Mouse (Mus musculus) heart, adult 2 months (tissue): ENCODE measurements around the gene Popdc2. TPM values are rescaled to one million over a fixed set of nuclear protein-coding genes. Genes with fewer than 3 reads are reported as not detected.

Experiments used
- DNase-seq, 2 experiments: peaks; one replicate each; pipeline ENCODE4 v3.0.0; 2021
- H3K27ac ChIP-seq: fragments of 200-600 bp; 2 replicates; pipeline ENCODE4 v1.8.1; 2022
- H3K27me3 ChIP-seq: fragments of 200-500 bp; 2 replicates; pipeline ENCODE4 v1.6.1; 2012; ENCODE audit warnings: mild to moderate bottlenecking, low read length, inconsistent platforms, mixed read lengths; ENCODE audit not compliant: control insufficient read depth, insufficient read depth
- H3K36me3 ChIP-seq: fragments of 200-500 bp; 2 replicates; pipeline ENCODE4 v1.6.1; 2012; ENCODE audit warnings: low read length, inconsistent platforms; ENCODE audit not compliant: control insufficient read depth, insufficient read depth
- H3K4me1 ChIP-seq: fragments of 200-500 bp; 2 replicates; pipeline ENCODE4 v1.6.1; 2011; ENCODE audit warnings: low read length; ENCODE audit not compliant: control insufficient read depth, insufficient read depth
- H3K4me3 ChIP-seq: fragments of 200-600 bp; 2 replicates; pipeline ENCODE4 v1.8.1; 2022
- H3K79me2 ChIP-seq: fragments of 200-500 bp; replicated peaks from 2 replicates; pipeline ENCODE4 v1.6.1; 2012; ENCODE audit warnings: mild to moderate bottlenecking, inconsistent platforms, low read length, moderate library complexity, mixed read lengths; ENCODE audit not compliant: control insufficient read depth, insufficient read depth
- H3K9ac ChIP-seq: fragments of 200-500 bp; 2 replicates; pipeline ENCODE4 v1.6.1; 2012; ENCODE audit warnings: low read depth, mild to moderate bottlenecking, control low read depth, inconsistent platforms, low read length, mixed read lengths
- CTCF ChIP-seq: fragments of 200-600 bp; IDR thresholded peaks from 2 replicates; pipeline ENCODE4 v1.8.1; 2022; ENCODE audit warnings: antibody characterized with exemption, mild to moderate bottlenecking, moderate library complexity
- EP300 ChIP-seq: fragments of 200-500 bp; IDR thresholded peaks from 2 replicates; pipeline ENCODE4 v1.6.1; 2011; ENCODE audit warnings: low read depth, low read length, control low read depth; ENCODE audit not compliant: insufficient read depth
- POLR2A ChIP-seq: fragments of 200-500 bp; IDR thresholded peaks from 2 replicates; pipeline ENCODE4 v1.6.1; 2011; ENCODE audit warnings: mild to moderate bottlenecking, low read depth, low read length, control low read depth; ENCODE audit not compliant: insufficient read depth
- WGBS: fragments of 180-500 bp; shearing (Covaris S2); methylation state at CpG from one replicate; pipeline ENCODE4 v1.1.7; 2018; 5-methylcytosine and 5-hydroxymethylcytosine counted together
- intact Hi-C: fragments of 180-260 bp; cut with DNase I; formaldehyde crosslinking; loops from one replicate; pipeline ENCODE4 v1.15.1; 2025
- polyA plus RNA-seq: library from polyadenylated mRNA; depleted of rRNA; stranded (reverse); fragments of >200 nt; gene quantifications from 2 replicates; pipeline ENCODE4 v1.2.3, GENCODE M21; 2012
- total RNA-seq, 2 experiments: library from RNA; stranded (reverse); gene quantifications; 2 replicates each; pipeline ENCODE4 v1.2.3; 2021

The Popdc2 gene
- total and polyA plus RNA-seq, 3 experiments = 462 to 695 (median 476) TPM

DNA sequence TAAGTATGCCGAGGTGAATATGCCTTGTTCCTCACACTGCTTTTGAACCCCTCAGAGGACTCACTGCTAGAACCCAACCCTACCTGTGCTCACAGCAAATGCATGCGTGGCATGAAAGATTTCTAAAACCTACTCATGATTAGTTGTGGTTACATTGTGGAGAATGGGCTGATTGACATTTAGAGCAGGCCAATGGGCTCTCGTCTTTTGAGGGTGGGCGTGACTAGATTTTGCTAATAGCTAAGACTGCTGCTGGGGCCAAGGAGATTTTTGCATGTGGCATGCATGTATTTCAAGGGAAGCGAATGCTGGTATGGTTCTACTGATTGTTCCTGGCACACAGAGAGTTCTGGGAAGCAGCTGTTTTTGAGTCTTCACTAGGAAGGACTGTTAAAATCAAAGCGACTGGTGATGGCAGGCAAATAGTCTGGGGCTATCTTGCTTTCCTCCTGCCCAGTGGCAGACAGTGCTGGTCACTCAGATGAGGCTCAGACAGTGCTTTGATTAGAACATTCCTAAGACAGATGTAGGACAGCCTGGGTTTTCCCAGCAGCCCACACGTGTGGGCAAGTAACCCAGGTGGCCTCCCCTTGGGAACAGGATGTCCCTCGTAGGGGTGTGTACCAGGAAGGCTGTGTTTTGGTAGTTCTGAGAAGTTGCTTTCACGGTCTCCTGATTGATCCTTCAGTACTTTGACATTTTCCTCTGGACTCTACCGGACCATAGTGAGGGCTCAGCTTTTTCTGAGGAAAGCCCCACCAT is 12.6 kb downstream of the Popdc2 start:
- Histone ChIP-seq H3K4me1 (peaks cover 16% of the 10 kb centered on the region), H3K79me2 (no peaks in the 10 kb centered on the region), H3K36me3 (peaks cover 7% of the 10 kb centered on the region), H3K27ac (peak overlapping the region; percentile 49), H3K27me3 (no peaks in the 10 kb centered on the region), H3K4me3 (no peak overlapping the region), H3K9ac (no peak overlapping the region)
- no peak for TF ChIP-seq CTCF
- no peak for TF ChIP-seq EP300
- TF ChIP-seq POLR2A = no peak
- intact Hi-C loops = no loop called here
- 52% methylated on average over 10 of the region's 10 CpGs for WGBS
- DNase-seq = peak in 1 of 2 experiments; percentile 37

DNA sequence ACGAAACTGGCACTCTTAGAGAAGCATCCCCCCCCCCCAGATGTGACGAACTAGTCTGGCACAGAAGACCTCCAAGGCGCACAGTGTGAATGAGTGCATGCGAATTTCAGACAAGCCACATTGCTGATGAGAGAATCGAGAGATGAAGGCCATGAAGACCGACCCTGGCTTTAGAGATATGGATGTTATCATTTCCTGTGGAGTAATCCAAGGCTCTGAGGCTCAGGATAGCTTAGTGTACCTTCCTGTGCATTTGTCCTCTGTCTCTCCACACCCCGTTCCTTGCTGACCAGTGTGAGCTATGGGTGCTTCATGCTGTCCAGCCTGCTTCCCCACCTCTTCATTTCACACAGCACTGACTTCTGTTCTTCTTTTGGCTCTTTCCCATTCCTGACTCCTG is 13.2 kb downstream of the Popdc2 start:
- intact Hi-C loops = no loop called here
- TF ChIP-seq EP300 (no peak), CTCF (no peak), POLR2A (no peak)
- no peaks in the 10 kb centered on the region for H3K79me2 ChIP-seq
- whole genome bisulfite sequencing = 40% methylated on average over 7 of the region's 7 CpGs
- H3K36me3 ChIP-seq = peaks cover 2% of the 10 kb centered on the region
- H3K4me1 ChIP-seq = peaks cover 13% of the 10 kb centered on the region
- DNase-seq = no peak
- H3K27me3 ChIP-seq = no peaks in the 10 kb centered on the region
- no peak overlapping the region for H3K27ac ChIP-seq
- H3K9ac ChIP-seq = no peak overlapping the region
- H3K4me3 ChIP-seq = no peak overlapping the region

DNA sequence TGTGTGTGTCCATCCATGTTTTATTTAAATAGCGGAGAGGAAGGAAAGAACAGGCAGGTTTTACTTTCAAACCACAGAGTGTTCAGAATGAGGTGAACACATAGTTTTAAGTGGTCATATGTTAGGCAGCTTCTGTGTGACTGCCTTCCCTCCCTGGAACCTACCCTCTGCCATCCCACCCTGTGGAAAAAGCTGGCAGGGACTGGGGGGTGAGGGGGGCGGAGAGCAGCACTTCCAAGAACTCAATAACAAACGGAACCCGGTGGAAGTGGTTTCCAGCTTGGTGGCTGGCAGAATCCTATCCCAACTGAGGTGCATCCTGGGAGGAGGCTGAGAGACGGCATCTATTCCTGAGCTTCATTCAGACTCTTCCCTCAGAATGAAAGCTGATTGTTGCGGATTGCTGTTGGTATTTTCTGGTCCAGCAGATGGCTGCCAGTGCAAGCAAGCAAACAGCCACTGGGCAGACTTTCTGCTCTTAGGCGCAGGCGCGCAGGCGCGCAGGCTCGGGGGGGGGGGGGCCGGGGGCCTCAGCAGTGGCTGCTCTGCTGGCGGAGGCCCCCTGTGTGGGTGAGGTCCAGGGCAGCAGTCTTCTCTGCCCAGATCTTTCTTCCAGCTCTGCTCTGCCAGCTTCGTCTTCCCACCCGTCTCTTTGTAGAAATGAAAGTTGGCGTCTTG is 14.3 kb downstream of the Popdc2 start:
- WGBS = 28% methylated on average over 17 of the region's 17 CpGs
- peaks cover 8% of the 10 kb centered on the region for H3K4me1 ChIP-seq

DNA sequence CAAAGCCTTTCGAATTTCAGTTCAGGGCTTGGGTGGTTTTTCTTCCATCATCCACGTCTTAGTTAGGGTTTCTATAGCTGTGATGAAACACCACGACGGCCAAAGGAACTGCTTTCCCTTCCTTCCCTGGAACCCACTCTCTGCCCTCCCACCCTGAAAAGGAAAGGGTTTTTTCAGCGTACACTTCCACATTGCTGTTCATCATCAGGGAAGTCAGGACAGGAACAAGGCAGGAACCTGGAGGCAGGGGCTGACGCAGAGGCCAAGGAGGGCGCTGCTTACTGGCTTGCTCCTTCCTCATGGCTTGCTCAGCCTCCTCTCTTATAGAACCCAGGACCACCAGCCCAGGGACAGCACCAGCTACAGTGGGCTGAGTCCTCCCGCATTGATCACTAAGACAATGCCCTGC is 14.8 kb downstream of the Popdc2 start:
- 27% methylated on average over 8 of the region's 8 CpGs for whole genome bisulfite sequencing
- H3K27ac ChIP-seq = peak overlapping the region; percentile 50
- no peaks in the 10 kb centered on the region for H3K27me3 ChIP-seq
- DNase-seq = no peak
- H3K4me1 ChIP-seq = peaks cover 8% of the 10 kb centered on the region
- TF ChIP-seq EP300 = no peak
- no peak for TF ChIP-seq POLR2A
- TF ChIP-seq CTCF = no peak
- peak overlapping the region; percentile 18 for H3K9ac ChIP-seq
- intact Hi-C loops = no loop called here
- H3K4me3 ChIP-seq = peak overlapping the region; percentile 46
- no peaks in the 10 kb centered on the region for H3K79me2 ChIP-seq
- no peaks in the 10 kb centered on the region; the same call in 1 of the 2 replicates for H3K36me3 ChIP-seq

More for the DNA sequence above, 14.3 kb downstream of the Popdc2 start:
- H3K9ac ChIP-seq = peak overlapping the region; percentile 18; the same call in 1 of the 2 replicates
- intact Hi-C loops = no loop called here
- no peaks in the 10 kb centered on the region for H3K79me2 ChIP-seq
- H3K27me3 ChIP-seq = no peaks in the 10 kb centered on the region
- H3K36me3 ChIP-seq = no peaks in the 10 kb centered on the region; the same call in 1 of the 2 replicates
- peak overlapping the region; percentile 50 for H3K27ac ChIP-seq
- peak; percentile 55 to 60 for DNase-seq
- H3K4me3 ChIP-seq = peak overlapping the region; percentile 46
- no peak for TF ChIP-seq EP300
- TF ChIP-seq CTCF = peak; percentile 56
- TF ChIP-seq POLR2A = 0 out of 2 replicates have a peak, but pooled peaks have one; percentile 15

DNA sequence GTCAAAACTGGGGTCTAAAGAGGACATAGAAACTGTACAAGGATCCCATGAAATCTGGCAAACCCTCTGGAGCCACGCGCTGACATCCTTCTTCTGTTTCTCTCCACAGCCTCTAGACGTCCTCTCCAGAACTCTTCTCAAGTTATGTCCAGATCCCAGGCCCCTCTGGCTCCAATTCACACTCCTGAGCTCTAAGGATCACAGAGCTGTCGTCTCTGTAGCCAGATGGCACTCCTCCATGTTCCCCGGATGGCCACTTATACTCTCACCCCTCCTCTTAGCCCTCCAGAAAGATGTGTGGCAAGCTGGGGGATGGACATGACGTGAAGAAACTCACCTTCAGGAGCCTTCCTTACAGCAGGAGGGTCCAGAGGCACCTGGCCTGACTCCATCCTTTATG is 15.5 kb downstream of the Popdc2 start:
- TF ChIP-seq CTCF (no peak), POLR2A (no peak), EP300 (no peak)
- Histone ChIP-seq H3K4me3 (no peak overlapping the region), H3K4me1 (peaks cover 8% of the 10 kb centered on the region), H3K79me2 (no peaks in the 10 kb centered on the region), H3K27me3 (no peaks in the 10 kb centered on the region), H3K27ac (no peak overlapping the region), H3K9ac (no peak overlapping the region), H3K36me3 (no peaks in the 10 kb centered on the region; the same call in 1 of the 2 replicates)
- intact Hi-C loops = no loop called here
- WGBS = 58% methylated on average over 6 of the region's 6 CpGs
- DNase-seq = no peak

DNA sequence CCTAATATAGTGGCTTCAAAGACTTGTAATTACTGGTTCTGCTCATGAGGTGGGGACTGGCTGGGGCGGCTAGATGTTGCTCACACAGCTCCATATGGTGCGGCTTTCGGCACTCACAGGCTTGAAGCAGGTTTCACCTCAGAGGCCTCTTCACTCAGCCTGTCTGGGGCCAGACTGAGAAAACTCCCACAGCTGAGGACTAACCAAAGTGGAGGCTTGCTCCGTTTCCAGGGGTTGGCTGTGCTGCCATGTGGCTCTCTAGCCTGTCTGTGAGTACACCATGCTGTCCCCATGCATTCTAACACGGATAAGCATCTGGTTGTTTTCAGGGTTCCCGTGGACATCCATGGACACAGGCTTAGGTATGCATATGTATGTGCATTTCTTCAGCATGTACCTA is 16.6 kb downstream of the Popdc2 start:
- TF ChIP-seq POLR2A = no peak
- no peak for TF ChIP-seq CTCF
- TF ChIP-seq EP300 = no peak
- H3K9ac ChIP-seq = no peak overlapping the region
- H3K4me3 ChIP-seq = no peak overlapping the region
- intact Hi-C loops = no loop called here
- 80% methylated on average over 6 of the region's 6 CpGs for WGBS
- no peaks in the 10 kb centered on the region; the same call in 1 of the 2 replicates for H3K36me3 ChIP-seq
- no peak for DNase-seq
- peaks cover 8% of the 10 kb centered on the region for H3K4me1 ChIP-seq
- H3K27me3 ChIP-seq = no peaks in the 10 kb centered on the region
- no peak overlapping the region for H3K27ac ChIP-seq
- H3K79me2 ChIP-seq = no peaks in the 10 kb centered on the region
